Mouse (Mus musculus): Measurements from ENCODE around the gene Dgkq. TPM values are rescaled to one million over a fixed set of nuclear protein-coding genes. Genes with fewer than 3 reads are reported as not detected.
A peak's percentile ranks its signal among the peaks of the same experiment; 100 is the strongest.
"Not testable (repeated sequence)": the region's sequence is repeated elsewhere in the genome, so short reads cannot be mapped to it uniquely, and the experiment has no call there.

The Dgkq gene
- polyA plus RNA-seq, 1 experiment from 2014 or later, result 10.7 TPM

DNA sequence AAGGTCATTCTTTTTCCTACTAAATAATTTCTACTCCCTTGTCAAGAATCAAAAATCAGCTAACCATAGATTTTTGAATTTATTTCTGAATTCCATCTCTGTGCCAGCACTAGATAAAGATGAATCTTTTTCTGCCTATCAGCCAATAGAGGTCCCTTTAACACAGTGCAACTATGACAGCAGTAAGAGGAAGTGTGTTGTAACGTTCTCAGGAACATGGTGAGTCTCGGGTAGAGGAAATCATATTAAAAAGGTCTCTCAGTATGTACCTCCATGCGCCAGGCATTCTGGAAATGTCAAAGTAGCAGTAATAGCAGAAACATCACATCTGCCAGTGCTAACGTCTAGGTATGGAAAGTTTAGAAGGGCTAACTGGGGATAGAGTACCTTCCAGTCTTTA is 33.3 kb downstream of the Dgkq start:
- no peak overlapping the region for H3K27ac ChIP-seq (ENCODE audit: low read length)
- 67% methylated on average over 4 of the region's 4 CpGs for WGBS
- H3K4me2 ChIP-seq (ENCODE audit: low read depth, low read length), result no peak overlapping the region
- H3K9ac ChIP-seq (ENCODE audit: low read length), result no peak overlapping the region
- no peaks in the 10 kb centered on the region for H3K9me3 ChIP-seq (replicated peaks; ENCODE audit: control insufficient read depth, low read length)
- ATAC-seq (ENCODE audit: insufficient read depth, low FRiP score), result no peak
- H3K36me3 ChIP-seq (ENCODE audit: control insufficient read depth, insufficient read depth, low read length), result no peaks in the 10 kb centered on the region
- H3K27me3 ChIP-seq (ENCODE audit: control insufficient read depth, insufficient read depth, low read length), result no peaks in the 10 kb centered on the region
- H3K4me1 ChIP-seq (ENCODE audit: control insufficient read depth, insufficient read depth, low read length), result no peaks in the 10 kb centered on the region
- H3K4me3 ChIP-seq (replicated peaks; ENCODE audit: low read length), result no peak overlapping the region

- H3K27ac ChIP-seq (ENCODE audit: low read length); H3K4me3 ChIP-seq (replicated peaks; ENCODE audit: low read length); H3K4me1 ChIP-seq (ENCODE audit: control insufficient read depth, insufficient read depth, low read length); H3K36me3 ChIP-seq (ENCODE audit: control insufficient read depth, insufficient read depth, low read length); H3K27me3 ChIP-seq (ENCODE audit: control insufficient read depth, insufficient read depth, low read length); H3K9me3 ChIP-seq (replicated peaks; ENCODE audit: control insufficient read depth, low read length); H3K9ac ChIP-seq (ENCODE audit: low read length); ATAC-seq (ENCODE audit: insufficient read depth, low FRiP score); H3K4me2 ChIP-seq (ENCODE audit: low read depth, low read length): not testable (repeated sequence)
- WGBS, result 94% methylated on average over 2 of the region's 3 CpGs
Measured at GRCm38 (mm10) chr5:108634088-108634487, 35.4 kb downstream of the Dgkq start.

DNA sequence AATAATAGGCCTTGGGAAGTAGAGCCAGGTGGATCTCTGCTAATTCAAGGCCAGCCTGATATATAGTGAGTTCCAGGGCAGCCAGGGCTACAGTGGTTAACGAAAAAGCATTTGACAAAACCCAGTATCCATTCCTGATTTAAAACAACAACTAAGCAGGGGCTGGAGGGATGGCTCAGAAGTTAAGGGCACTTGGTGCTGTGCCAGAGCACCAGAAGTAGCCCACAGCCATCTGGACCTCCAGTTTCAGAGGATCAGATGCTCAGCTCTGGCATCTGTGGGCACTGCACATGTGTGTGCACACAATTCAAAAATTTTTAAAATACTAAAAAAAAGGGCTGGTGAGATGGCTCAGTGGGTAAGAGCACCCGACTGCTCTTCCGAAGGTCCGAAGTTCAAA is 35.8 kb downstream of the Dgkq start:
- Histone ChIP-seq H3K4me2 (ENCODE audit: low read depth, low read length) (no peak overlapping the region), H3K9ac (ENCODE audit: low read length) (no peak overlapping the region), H3K27me3 (ENCODE audit: control insufficient read depth, insufficient read depth, low read length) (no peaks in the 10 kb centered on the region), H3K27ac (ENCODE audit: low read length) (no peak overlapping the region), H3K4me3 (replicated peaks; ENCODE audit: low read length) (no peak overlapping the region), H3K9me3 (replicated peaks; ENCODE audit: control insufficient read depth, low read length) (no peaks in the 10 kb centered on the region), H3K36me3 (ENCODE audit: control insufficient read depth, insufficient read depth, low read length) (no peaks in the 10 kb centered on the region), H3K4me1 (ENCODE audit: control insufficient read depth, insufficient read depth, low read length) (peaks cover 7% of the 10 kb centered on the region)
- no peak for ATAC-seq (ENCODE audit: insufficient read depth, low FRiP score)
- WGBS, result 80% methylated on average over 4 of the region's 4 CpGs

DNA sequence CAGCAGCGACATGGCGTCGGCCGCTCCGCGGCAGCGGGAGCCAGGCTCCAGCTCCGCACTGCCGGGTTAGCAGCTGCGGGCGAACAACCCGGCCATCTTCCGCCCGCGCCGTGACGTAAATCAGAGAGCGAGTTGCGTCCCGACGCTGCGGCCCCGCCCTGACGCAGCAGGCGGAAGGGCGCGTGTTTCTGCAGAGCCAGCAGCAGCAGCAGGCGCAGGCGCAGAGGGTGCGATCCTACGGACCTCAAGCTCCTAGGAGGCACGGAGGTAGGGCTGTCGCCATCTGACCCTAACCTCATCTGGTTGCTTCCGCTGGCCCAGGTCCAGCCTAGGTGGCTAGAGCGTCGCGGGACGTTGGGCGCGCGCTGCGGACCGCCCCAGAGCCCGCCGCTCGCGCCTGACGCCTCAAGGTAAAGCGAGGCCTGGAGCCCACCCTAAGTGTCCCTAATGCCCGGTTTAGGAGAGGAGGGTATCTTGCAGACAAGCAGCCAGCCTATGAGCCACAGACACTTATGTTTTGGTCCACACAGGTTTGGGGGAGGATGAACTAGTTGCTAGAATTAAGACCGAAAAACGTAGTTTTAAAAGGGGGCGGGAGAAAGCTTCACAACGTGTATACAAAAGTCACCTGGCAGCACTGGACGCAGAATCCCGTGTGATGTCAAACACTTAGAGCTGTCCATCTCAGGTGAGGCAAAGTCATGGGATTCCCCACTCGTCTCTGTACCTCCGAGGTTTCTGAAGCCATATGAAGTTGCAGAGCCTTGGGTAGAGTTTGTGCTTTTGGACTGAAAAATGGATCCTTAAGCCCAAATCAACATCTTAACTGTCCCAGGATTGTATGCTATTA is 39.6 kb downstream of the Dgkq start, which contains the start of the genes Gak and Tmem175:
Gak (minus strand) TSS at position 122 of the 850 bp plus-strand sequence.
Tmem175 (plus strand) TSS at position 137 of the 850 bp plus-strand sequence.
- H3K27ac ChIP-seq (ENCODE audit: low read length), result peak within 1 kb of the TSS; percentile 85
- no peaks in the 10 kb centered on the region for H3K27me3 ChIP-seq (ENCODE audit: control insufficient read depth, insufficient read depth, low read length)
- peak within 1 kb of the TSS; percentile 88 for H3K4me2 ChIP-seq (ENCODE audit: low read depth, low read length)
- ATAC-seq (ENCODE audit: insufficient read depth, low FRiP score), result peak; percentile 96
- no peaks in the 10 kb centered on the region for H3K36me3 ChIP-seq (ENCODE audit: control insufficient read depth, insufficient read depth, low read length)
- H3K9me3 ChIP-seq (replicated peaks; ENCODE audit: control insufficient read depth, low read length), result no peaks in the 10 kb centered on the region
- under 1% methylated on average over 58 of the region's 58 CpGs for WGBS
- H3K4me3 ChIP-seq (replicated peaks; ENCODE audit: low read length), result peak within 1 kb of the TSS; percentile 92
- H3K9ac ChIP-seq (ENCODE audit: low read length), result peak within 1 kb of the TSS; percentile 90
- H3K4me1 ChIP-seq (ENCODE audit: control insufficient read depth, insufficient read depth, low read length), result peaks cover 14% of the 10 kb centered on the region

- peak overlapping the region; percentile 85 for H3K27ac ChIP-seq (ENCODE audit: low read length)
- no peaks in the 10 kb centered on the region for H3K27me3 ChIP-seq (ENCODE audit: control insufficient read depth, insufficient read depth, low read length)
- H3K4me1 ChIP-seq (ENCODE audit: control insufficient read depth, insufficient read depth, low read length), result peaks cover 14% of the 10 kb centered on the region
- WGBS, result 2% methylated on average over 32 of the region's 32 CpGs
- H3K4me3 ChIP-seq (replicated peaks; ENCODE audit: low read length), result peak overlapping the region; percentile 92
- ATAC-seq (ENCODE audit: insufficient read depth, low FRiP score), result peak; percentile 79
- H3K9ac ChIP-seq (ENCODE audit: low read length), result peak overlapping the region; percentile 90
- peak overlapping the region; percentile 88 for H3K4me2 ChIP-seq (ENCODE audit: low read depth, low read length)
- H3K9me3 ChIP-seq (replicated peaks; ENCODE audit: control insufficient read depth, low read length), result no peaks in the 10 kb centered on the region
- peaks cover 6% of the 10 kb centered on the region for H3K36me3 ChIP-seq (ENCODE audit: control insufficient read depth, insufficient read depth, low read length)
Measured at GRCm38 (mm10) chr5:108628891-108629633, 40.4 kb downstream of the Dgkq start.

DNA sequence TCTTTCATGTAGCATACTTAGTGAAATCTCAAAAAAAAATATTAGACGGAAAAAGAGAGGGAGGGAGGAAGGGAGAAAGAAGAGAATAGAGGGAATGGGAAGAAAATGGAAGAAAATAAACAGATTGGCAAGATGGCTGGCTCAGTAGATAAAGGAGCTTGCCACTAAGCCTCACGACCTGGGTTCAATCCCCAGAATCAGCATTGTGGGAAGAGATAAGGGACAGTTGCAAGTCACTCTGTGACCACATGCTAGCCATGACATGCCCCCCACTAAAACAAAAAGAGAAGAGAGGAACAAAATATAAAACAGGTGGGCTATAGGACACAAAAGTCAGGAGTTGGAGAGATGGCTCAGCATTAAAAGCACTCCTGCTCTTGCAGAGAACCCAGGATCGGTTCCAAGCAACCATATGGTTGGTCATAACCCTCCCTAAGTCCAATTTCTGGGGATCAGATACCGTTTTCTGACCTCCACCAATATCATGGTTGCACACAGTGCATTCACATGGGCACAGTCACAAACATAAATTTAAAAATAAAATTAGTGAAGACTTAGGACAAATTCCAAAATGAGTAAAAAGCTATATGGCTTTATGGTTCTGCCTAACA is 43.3 kb downstream of the Dgkq start:
- ATAC-seq (ENCODE audit: insufficient read depth, low FRiP score), result no peak
- Histone ChIP-seq H3K4me2 (ENCODE audit: low read depth, low read length) (no peak overlapping the region), H3K27me3 (ENCODE audit: control insufficient read depth, insufficient read depth, low read length) (no peaks in the 10 kb centered on the region), H3K9me3 (replicated peaks; ENCODE audit: control insufficient read depth, low read length) (no peaks in the 10 kb centered on the region), H3K36me3 (ENCODE audit: control insufficient read depth, insufficient read depth, low read length) (peaks cover 20% of the 10 kb centered on the region), H3K4me3 (replicated peaks; ENCODE audit: low read length) (no peak overlapping the region), H3K4me1 (ENCODE audit: control insufficient read depth, insufficient read depth, low read length) (peaks cover 14% of the 10 kb centered on the region), H3K9ac (ENCODE audit: low read length) (no peak overlapping the region), H3K27ac (ENCODE audit: low read length) (no peak overlapping the region)
- WGBS, result 79% methylated on average over 4 of the region's 4 CpGs

DNA sequence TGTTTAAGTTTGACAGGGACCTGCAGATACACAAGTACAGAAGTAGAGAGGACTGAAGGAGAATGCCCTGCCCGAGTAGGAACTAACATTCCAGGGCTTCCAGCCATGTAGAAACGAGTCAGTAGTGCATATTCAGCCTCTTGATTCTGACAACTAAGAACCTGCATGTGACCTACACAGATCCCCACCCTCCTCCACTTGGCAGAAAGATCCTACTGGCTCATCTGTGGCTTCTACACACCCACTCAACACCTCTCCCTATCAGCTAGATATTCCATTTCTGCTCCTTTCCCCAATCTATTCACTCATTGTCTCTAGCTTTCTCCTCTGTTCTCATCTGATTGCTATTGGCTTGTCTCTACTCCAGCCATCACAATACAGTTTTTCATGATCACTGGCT is 47.6 kb downstream of the Dgkq start:
- Histone ChIP-seq H3K4me3 (replicated peaks; ENCODE audit: low read length) (no peak overlapping the region), H3K36me3 (ENCODE audit: control insufficient read depth, insufficient read depth, low read length) (peaks cover 20% of the 10 kb centered on the region), H3K9me3 (replicated peaks; ENCODE audit: control insufficient read depth, low read length) (no peaks in the 10 kb centered on the region), H3K27me3 (ENCODE audit: control insufficient read depth, insufficient read depth, low read length) (no peaks in the 10 kb centered on the region), H3K4me2 (ENCODE audit: low read depth, low read length) (no peak overlapping the region), H3K27ac (ENCODE audit: low read length) (no peak overlapping the region), H3K4me1 (ENCODE audit: control insufficient read depth, insufficient read depth, low read length) (no peaks in the 10 kb centered on the region), H3K9ac (ENCODE audit: low read length) (no peak overlapping the region)
- no peak for ATAC-seq (ENCODE audit: insufficient read depth, low FRiP score)
- WGBS, result 74% methylated on average over 2 of the region's 2 CpGs

DNA sequence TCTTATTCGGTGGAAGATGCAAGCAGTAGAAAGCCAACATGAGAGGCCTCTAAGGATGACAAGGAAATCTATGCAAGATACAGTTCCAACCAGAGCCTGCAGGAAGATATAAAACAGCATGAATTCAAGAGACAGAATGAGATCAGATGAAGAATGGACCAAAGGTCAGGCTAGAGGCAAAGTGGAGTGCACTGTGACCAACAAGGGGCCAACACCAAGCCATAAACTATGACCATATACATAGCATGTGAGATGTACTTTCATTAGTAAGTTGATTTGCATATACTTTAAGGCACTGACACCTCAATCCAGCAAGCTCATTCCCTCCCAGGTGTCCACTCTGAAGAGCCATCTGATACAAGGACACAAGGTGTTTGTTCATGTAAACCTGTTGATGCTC is 59.0 kb downstream of the Dgkq start:
- Histone ChIP-seq H3K9me3 (replicated peaks; ENCODE audit: control insufficient read depth, low read length) (no peaks in the 10 kb centered on the region), H3K9ac (ENCODE audit: low read length) (no peak overlapping the region), H3K27me3 (ENCODE audit: control insufficient read depth, insufficient read depth, low read length) (no peaks in the 10 kb centered on the region), H3K27ac (ENCODE audit: low read length) (no peak overlapping the region), H3K4me1 (ENCODE audit: control insufficient read depth, insufficient read depth, low read length) (no peaks in the 10 kb centered on the region), H3K4me2 (ENCODE audit: low read depth, low read length) (no peak overlapping the region), H3K4me3 (replicated peaks; ENCODE audit: low read length) (no peak overlapping the region), H3K36me3 (ENCODE audit: control insufficient read depth, insufficient read depth, low read length) (peaks cover 34% of the 10 kb centered on the region)
- WGBS, result 84% methylated on average over 1 of the region's 1 CpGs
- no peak for ATAC-seq (ENCODE audit: insufficient read depth, low FRiP score)

DNA sequence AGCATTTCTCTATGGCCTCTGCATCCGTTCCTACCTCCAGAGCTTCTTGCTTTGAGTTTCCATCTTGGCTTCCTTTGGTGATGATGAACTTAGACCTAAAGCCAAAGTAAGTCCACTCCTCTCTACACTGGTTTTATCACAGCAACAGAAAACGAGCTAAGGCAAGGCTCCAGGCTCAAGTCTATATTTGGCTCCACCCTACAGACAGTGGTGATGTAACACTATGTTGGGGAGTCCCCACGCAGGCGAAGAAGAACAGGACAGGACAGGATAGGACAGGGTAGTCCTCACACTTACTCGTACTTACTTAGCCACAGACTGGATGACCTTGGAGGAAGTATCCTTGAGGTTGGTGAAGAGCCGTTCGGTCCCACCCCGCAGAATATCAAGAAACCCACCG is 66.9 kb downstream of the Dgkq start:
- Histone ChIP-seq H3K27ac (ENCODE audit: low read length) (no peak overlapping the region), H3K4me2 (ENCODE audit: low read depth, low read length) (no peak overlapping the region), H3K27me3 (ENCODE audit: control insufficient read depth, insufficient read depth, low read length) (no peaks in the 10 kb centered on the region), H3K9me3 (replicated peaks; ENCODE audit: control insufficient read depth, low read length) (no peaks in the 10 kb centered on the region), H3K36me3 (ENCODE audit: control insufficient read depth, insufficient read depth, low read length) (peaks cover 37% of the 10 kb centered on the region; the same call in 1 of the 2 replicates), H3K9ac (ENCODE audit: low read length) (no peak overlapping the region), H3K4me1 (ENCODE audit: control insufficient read depth, insufficient read depth, low read length) (no peaks in the 10 kb centered on the region), H3K4me3 (replicated peaks; ENCODE audit: low read length) (no peak overlapping the region)
- ATAC-seq (ENCODE audit: insufficient read depth, low FRiP score), result no peak
- WGBS, result 92% methylated on average over 9 of the region's 9 CpGs
